Mouse (Mus musculus): ENCODE measurements around the gene Pde8a.
"Not testable (repeated sequence)": the region's sequence is repeated elsewhere in the genome, so short reads cannot be mapped to it uniquely, and the experiment has no call there.

GRCm38 (mm10) chr7:81203576-81203975 is 9.8 kb upstream of the Pde8a start:
- TF ChIP-seq POLR2A (IDR thresholded peaks at IDR 0.05; ENCODE audit: low read depth, low read length); CTCF (conservative IDR thresholded peaks at IDR 0.05; ENCODE audit: insufficient read depth, insufficient read length, low read depth, low read length): not testable (repeated sequence)

All from kidney, adult 2 months (tissue).